8 mouse cellular contexts compared by ENCODE assay signal in genomic region chr17:31511792-31512495, GRCm38 (mm10). TPM values are rescaled to one million over a fixed set of nuclear protein-coding genes. Genes with fewer than 3 reads are reported as not detected.
DNase-seq lines count a peak whose midpoint lies in the region; ATAC-seq lines count a peak whose summit lies in the region.

No protein-coding gene starts in this region.

- H3K4me1 ChIP-seq in heart, embryonic 14.5 days (ENCODE audit: control insufficient read depth in 2 of 2, insufficient read depth in 2 of 2, low read length in 2 of 2): peaks cover 0 to 5% of the 10 kb centered on the region in 2 experiments; a peak in 2 of 4 replicates
- peaks cover 35% of the 10 kb centered on the region for H3K4me1 ChIP-seq in liver, embryonic 13.5 days (replicated peaks)
- peaks cover 6% of the 10 kb centered on the region; the same call in 1 of the 2 replicates for H3K4me1 ChIP-seq in stomach, embryonic 16.5 days (ENCODE audit: control insufficient read depth, insufficient read depth, low read length)

- H3K4me2 ChIP-seq in heart, embryonic 14.5 days (ENCODE audit: low read length): peak overlapping the region; percentile 86
- H3K4me2 ChIP-seq in liver, embryonic 13.5 days: peak overlapping the region; percentile 96
- H3K4me2 ChIP-seq in stomach, embryonic 16.5 days (ENCODE audit: low read depth, low read length): peak overlapping the region; percentile 73

- H3K27me3 ChIP-seq in heart, embryonic 14.5 days (ENCODE audit: control insufficient read depth, insufficient read depth, low read length): no peaks in the 10 kb centered on the region
- H3K27me3 ChIP-seq in liver, embryonic 13.5 days: no peaks in the 10 kb centered on the region
- H3K27me3 ChIP-seq in stomach, embryonic 16.5 days (ENCODE audit: control insufficient read depth, insufficient read depth, low read length): no peaks in the 10 kb centered on the region

- H3K4me3 ChIP-seq in heart, embryonic 14.5 days (ENCODE audit: control insufficient read depth in 1 of 2, insufficient read depth in 1 of 2, low read depth in 1 of 2, low read length in 2 of 2): peak overlapping the region; percentile 90
- peak overlapping the region; percentile 86 for H3K4me3 ChIP-seq in liver, embryonic 13.5 days (replicated peaks)
- H3K4me3 ChIP-seq in stomach, embryonic 16.5 days (replicated peaks; ENCODE audit: low read length): peak overlapping the region; percentile 87

- H3K27ac ChIP-seq in heart, embryonic 14.5 days (replicated peaks in 1 of 2; ENCODE audit: control insufficient read depth in 1 of 2, insufficient read depth in 1 of 2, low read depth in 2 of 2, low read length in 2 of 2): peak overlapping the region; percentile 74 to 79
- peak overlapping the region; percentile 71 for H3K27ac ChIP-seq in liver, embryonic 13.5 days
- peak overlapping the region; percentile 75 for H3K27ac ChIP-seq in stomach, embryonic 16.5 days (ENCODE audit: low read length)

- peak; percentile 98 for ATAC-seq in erythroid progenitor cell, adult 5-6 weeks (replicated peaks; ENCODE audit: low FRiP score, poor library complexity, severe bottlenecking)
- peak; percentile 93 for ATAC-seq in heart, embryonic 14.5 days (ENCODE audit: insufficient number of reproducible peaks, insufficient read depth, low FRiP score, low read depth)
- ATAC-seq in liver, embryonic 13.5 days (ENCODE audit: low read depth): peak; percentile 93
- ATAC-seq in stomach, embryonic 16.5 days (ENCODE audit: insufficient read depth, low FRiP score): peak; percentile 96

- peak; percentile 95 for DNase-seq in CD4-positive helper T cell, adult 2 months (ENCODE audit: low read depth, low spot score)
- DNase-seq in brain, embryonic 18.5 days (ENCODE audit: low read depth, low spot score): peak; percentile 89
- DNase-seq in kidney, postnatal 14 days: peak; percentile 90
- peak; percentile 86 for DNase-seq in liver, embryonic 13.5 days
- DNase-seq in neural tube, embryonic 10.5 days (ENCODE audit: extremely low spot score, low spot score): peak; percentile 90

- no peaks in the 10 kb centered on the region for H3K9me3 ChIP-seq in heart, embryonic 14.5 days (ENCODE audit: control insufficient read depth, low read length)
- H3K9me3 ChIP-seq in liver, embryonic 13.5 days (replicated peaks): no peaks in the 10 kb centered on the region
- no peaks in the 10 kb centered on the region for H3K9me3 ChIP-seq in stomach, embryonic 16.5 days (replicated peaks; ENCODE audit: control insufficient read depth, low read length)

- H3K36me3 ChIP-seq in heart, embryonic 14.5 days (ENCODE audit: control insufficient read depth, insufficient read depth, low read length): peaks cover 34% of the 10 kb centered on the region
- peaks cover 35% of the 10 kb centered on the region for H3K36me3 ChIP-seq in liver, embryonic 13.5 days
- 0 out of 2 replicates have a peak, but pooled peaks cover 5% of the 10 kb centered on the region for H3K36me3 ChIP-seq in stomach, embryonic 16.5 days (ENCODE audit: control insufficient read depth, insufficient read depth, low read length)

- WGBS in heart, embryonic 14.5 days: under 1% methylated on average over 55 of the region's 56 CpGs
- WGBS in liver, embryonic 13.5 days (ENCODE audit: insufficient replicate concordance): under 1% methylated on average over 56 of the region's 56 CpGs
- under 1% methylated on average over 56 of the region's 56 CpGs for WGBS in stomach, embryonic 16.5 days

- peak overlapping the region; percentile 85 for H3K9ac ChIP-seq in heart, embryonic 14.5 days (ENCODE audit: low read length)
- peak overlapping the region; percentile 82 for H3K9ac ChIP-seq in liver, embryonic 13.5 days
- peak overlapping the region; percentile 83 for H3K9ac ChIP-seq in stomach, embryonic 16.5 days (ENCODE audit: low read length)

RNA-seq across cellular contexts. Expression of gene Wdr4, which starts 7.8 kb away (rescaled TPM):
- total RNA-seq in erythroid progenitor cell, adult 5-6 weeks (2015; ENCODE audit: low replicate concordance): 2.5 and 8.3 TPM in 2 replicates
- total RNA-seq in erythroid progenitor cell, adult 5-6 weeks (2017; ENCODE audit: low replicate concordance): 1.8 and 2.4 TPM in 2 replicates
- 16.7 and 17.9 TPM in 2 replicates for polyA plus RNA-seq in heart, embryonic 14.5 days (2014; fragmentation: Nextera tagmentation; extraction: Ambion mirVana)
- polyA plus RNA-seq in liver, embryonic 13.5 days (2015; fragmentation: Nextera tagmentation; extraction: Ambion mirVana): 36.9 and 39.4 TPM in 2 replicates
- 33.8 and 42.3 TPM in 2 replicates for polyA plus RNA-seq in stomach, embryonic 16.5 days (2015; fragmentation: Nextera tagmentation; extraction: Ambion mirVana)

RNA-seq across cellular contexts. Expression of gene Ndufv3, which starts 8.0 kb away (rescaled TPM):
- 30.6 and 51.6 TPM in 2 replicates for total RNA-seq in erythroid progenitor cell, adult 5-6 weeks (2015; ENCODE audit: low replicate concordance)
- 54.4 and 57.5 TPM in 2 replicates for total RNA-seq in erythroid progenitor cell, adult 5-6 weeks (2017; ENCODE audit: low replicate concordance)
- 748 and 805 TPM in 2 replicates for polyA plus RNA-seq in heart, embryonic 14.5 days (2014; fragmentation: Nextera tagmentation; extraction: Ambion mirVana)
- polyA plus RNA-seq in liver, embryonic 13.5 days (2015; fragmentation: Nextera tagmentation; extraction: Ambion mirVana): 163 and 179 TPM in 2 replicates
- 311 and 321 TPM in 2 replicates for polyA plus RNA-seq in stomach, embryonic 16.5 days (2015; fragmentation: Nextera tagmentation; extraction: Ambion mirVana)

RNA-seq across cellular contexts. Expression of gene Pknox1, which starts 52.6 kb away (rescaled TPM):
- 21.4 and 24.1 TPM in 2 replicates for total RNA-seq in erythroid progenitor cell, adult 5-6 weeks (2015; ENCODE audit: low replicate concordance)
- total RNA-seq in erythroid progenitor cell, adult 5-6 weeks (2017; ENCODE audit: low replicate concordance): 26.2 and 33.1 TPM in 2 replicates
- 19.1 and 19.4 TPM in 2 replicates for polyA plus RNA-seq in heart, embryonic 14.5 days (2014; fragmentation: Nextera tagmentation; extraction: Ambion mirVana)
- 11.1 and 12.9 TPM in 2 replicates for polyA plus RNA-seq in liver, embryonic 13.5 days (2015; fragmentation: Nextera tagmentation; extraction: Ambion mirVana)
- 33.4 and 34.5 TPM in 2 replicates for polyA plus RNA-seq in stomach, embryonic 16.5 days (2015; fragmentation: Nextera tagmentation; extraction: Ambion mirVana)

Comparison
In these comparisons a context has a peak if more than half of its experiments do, and no peak if none do; other contexts are left out.
1. Peak in every context shown above with its lines: DNase-seq, ATAC-seq, H3K4me3 ChIP-seq and H3K27ac ChIP-seq.